Mouse (Mus musculus): Measurements from ENCODE around the gene 4932438H23Rik.

4932438H23Rik gene

DNA sequence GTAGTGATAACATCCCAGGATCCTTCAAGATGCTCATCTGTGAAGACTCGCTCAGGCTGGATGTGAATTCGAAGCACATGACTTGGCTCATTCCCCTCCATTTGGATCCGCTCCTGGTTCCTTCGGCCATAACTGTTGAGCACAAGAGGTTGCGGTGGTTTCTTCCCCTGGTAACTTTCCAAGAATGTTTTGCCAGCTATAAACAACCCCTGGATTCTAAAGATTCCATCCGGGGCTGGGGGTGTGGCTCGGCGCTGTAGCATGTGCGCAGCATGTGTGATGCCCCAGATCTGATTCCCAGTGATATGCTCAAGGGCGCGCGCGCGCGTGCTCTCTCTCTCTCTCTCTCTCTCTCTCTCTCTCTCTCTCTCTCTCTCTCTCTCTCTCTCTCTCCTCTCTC lies 35.0 kb upstream of the 4932438H23Rik start:
- 0 out of 2 replicates have a peak, but pooled peaks cover 2% of the 10 kb centered on the region for H3K27me3 ChIP-seq (ENCODE audit: insufficient read depth, low read length)
- peaks cover 3% of the 10 kb centered on the region; the same call in 1 of the 2 replicates for H3K4me1 ChIP-seq (replicated peaks; ENCODE audit: low read depth, low read length)
- H3K9me3 ChIP-seq (ENCODE audit: low read length): peaks cover 16% of the 10 kb centered on the region
- H3K36me3 ChIP-seq (ENCODE audit: insufficient read depth, low read length): no peaks in the 10 kb centered on the region
- no peak overlapping the region for H3K4me3 ChIP-seq (replicated peaks; ENCODE audit: low read length)
- TF ChIP-seq CTCF (conservative IDR thresholded peaks at IDR 0.05; ENCODE audit: low read length): no peak
- TF ChIP-seq NANOG (IDR thresholded peaks at IDR 0.05; ENCODE audit: borderline replicate concordance, low read length): no peak
- no peak for TF ChIP-seq POU5F1 (IDR thresholded peaks at IDR 0.05; ENCODE audit: borderline replicate concordance, low read length)

DNA sequence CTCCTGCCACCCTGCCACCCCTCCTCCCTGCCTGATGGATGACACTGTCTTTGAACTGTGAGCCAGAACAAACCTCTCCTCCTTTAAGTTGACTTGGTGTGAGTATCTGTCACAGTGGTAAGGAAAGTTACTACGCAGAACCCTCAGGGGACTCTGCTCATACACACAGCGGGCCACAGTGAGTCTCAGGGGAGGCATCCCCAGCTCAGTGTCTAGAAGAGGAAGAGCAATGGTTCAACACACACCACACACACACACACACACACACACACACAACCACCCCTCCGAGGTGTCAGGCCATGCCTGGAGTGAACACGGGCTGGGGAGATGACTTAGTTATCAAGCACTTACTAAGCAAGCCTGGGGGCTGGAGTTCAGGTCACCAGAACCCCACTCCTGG lies 33.5 kb upstream of the 4932438H23Rik start:
- TF ChIP-seq NANOG (IDR thresholded peaks at IDR 0.05; ENCODE audit: borderline replicate concordance, low read length): no peak
- Histone ChIP-seq H3K4me1 (replicated peaks; ENCODE audit: low read depth, low read length) (peaks cover 4% of the 10 kb centered on the region; the same call in 1 of the 2 replicates), H3K4me3 (replicated peaks; ENCODE audit: low read length) (no peak overlapping the region), H3K36me3 (ENCODE audit: insufficient read depth, low read length) (no peaks in the 10 kb centered on the region), H3K27me3 (ENCODE audit: insufficient read depth, low read length) (0 out of 2 replicates have a peak, but pooled peaks cover 2% of the 10 kb centered on the region), H3K9me3 (ENCODE audit: low read length) (peaks cover 5% of the 10 kb centered on the region; the same call in 1 of the 2 replicates)

DNA sequence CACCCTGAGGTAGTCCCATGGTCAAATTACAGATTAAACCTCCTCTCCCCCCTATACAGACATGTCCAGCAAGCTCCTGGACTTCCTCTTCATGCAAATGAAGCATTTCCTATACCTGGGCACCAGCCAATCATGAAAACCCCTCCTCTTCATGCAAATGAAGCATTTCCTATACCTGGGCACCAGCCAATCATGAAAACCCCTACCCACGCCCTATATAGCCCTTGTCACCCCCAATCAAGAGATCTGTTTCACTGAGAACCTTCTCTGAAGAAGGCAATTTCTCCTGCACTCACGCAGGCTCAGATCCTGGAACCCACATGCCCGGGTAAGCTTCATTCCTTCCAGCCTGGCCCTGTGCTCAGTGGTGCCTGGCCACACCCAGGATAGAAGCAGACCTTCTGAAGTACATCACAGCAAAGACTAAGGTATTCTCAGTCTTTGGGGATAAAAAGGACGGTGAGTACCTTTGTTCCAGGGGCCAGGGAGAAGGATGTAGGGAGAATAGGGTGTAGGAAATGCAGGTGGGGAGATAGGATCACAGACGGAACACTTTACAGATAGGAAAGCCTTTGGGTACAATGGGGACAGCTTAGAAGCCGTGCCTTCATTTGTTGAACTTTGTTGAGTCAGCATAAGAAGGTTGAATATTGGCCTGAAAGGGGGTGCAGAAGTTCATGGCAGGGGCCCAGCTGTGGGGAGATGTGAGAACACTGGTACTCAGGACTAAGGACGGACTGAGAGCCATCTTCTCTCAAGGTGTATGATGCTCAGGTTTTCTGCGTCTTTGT lies 32.0 kb upstream of the 4932438H23Rik start:
- H3K27me3 ChIP-seq (ENCODE audit: insufficient read depth, low read length): 0 out of 2 replicates have a peak, but pooled peaks cover 2% of the 10 kb centered on the region
- H3K36me3 ChIP-seq (ENCODE audit: insufficient read depth, low read length): no peaks in the 10 kb centered on the region
- no peak for TF ChIP-seq POU5F1 (IDR thresholded peaks at IDR 0.05; ENCODE audit: borderline replicate concordance, low read length)
- no peak for TF ChIP-seq CTCF (conservative IDR thresholded peaks at IDR 0.05; ENCODE audit: low read length)
- TF ChIP-seq NANOG (IDR thresholded peaks at IDR 0.05; ENCODE audit: borderline replicate concordance, low read length): no peak
- H3K4me1 ChIP-seq (replicated peaks; ENCODE audit: low read depth, low read length): peaks cover 4% of the 10 kb centered on the region; the same call in 1 of the 2 replicates
- H3K9me3 ChIP-seq (ENCODE audit: low read length): no peaks in the 10 kb centered on the region; the same call in 1 of the 2 replicates
- H3K4me3 ChIP-seq (replicated peaks; ENCODE audit: low read length): no peak overlapping the region

DNA sequence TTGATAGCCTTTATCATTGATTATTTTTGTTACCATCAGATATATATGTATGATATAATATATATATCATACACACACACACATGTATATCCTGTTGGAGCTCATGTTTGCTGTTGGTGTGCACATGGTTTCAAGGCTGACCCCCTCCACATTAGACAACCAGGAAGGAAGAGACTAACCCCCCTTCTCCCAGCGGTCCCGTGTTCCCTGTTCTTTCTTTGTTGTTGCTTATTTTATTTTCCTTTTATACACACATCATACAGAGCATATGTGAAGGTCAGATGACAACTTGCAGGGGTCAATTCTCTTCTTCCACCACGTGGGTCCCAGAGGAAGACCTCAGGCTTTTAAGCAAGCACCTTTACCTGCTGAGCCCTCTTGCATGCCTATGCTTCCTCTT lies 29.3 kb upstream of the 4932438H23Rik start:
- Histone ChIP-seq H3K4me1 (replicated peaks; ENCODE audit: low read depth, low read length) (peaks cover 9% of the 10 kb centered on the region; the same call in 1 of the 2 replicates), H3K36me3 (ENCODE audit: insufficient read depth, low read length) (no peaks in the 10 kb centered on the region), H3K9me3 (ENCODE audit: low read length) (no peaks in the 10 kb centered on the region), H3K27me3 (ENCODE audit: insufficient read depth, low read length) (0 out of 2 replicates have a peak, but pooled peaks cover 2% of the 10 kb centered on the region), H3K4me3 (replicated peaks; ENCODE audit: low read length) (no peak overlapping the region)
- TF ChIP-seq CTCF (conservative IDR thresholded peaks at IDR 0.05; ENCODE audit: low read length) (no peak), NANOG (IDR thresholded peaks at IDR 0.05; ENCODE audit: borderline replicate concordance, low read length) (no peak), POU5F1 (IDR thresholded peaks at IDR 0.05; ENCODE audit: borderline replicate concordance, low read length) (no peak)

DNA sequence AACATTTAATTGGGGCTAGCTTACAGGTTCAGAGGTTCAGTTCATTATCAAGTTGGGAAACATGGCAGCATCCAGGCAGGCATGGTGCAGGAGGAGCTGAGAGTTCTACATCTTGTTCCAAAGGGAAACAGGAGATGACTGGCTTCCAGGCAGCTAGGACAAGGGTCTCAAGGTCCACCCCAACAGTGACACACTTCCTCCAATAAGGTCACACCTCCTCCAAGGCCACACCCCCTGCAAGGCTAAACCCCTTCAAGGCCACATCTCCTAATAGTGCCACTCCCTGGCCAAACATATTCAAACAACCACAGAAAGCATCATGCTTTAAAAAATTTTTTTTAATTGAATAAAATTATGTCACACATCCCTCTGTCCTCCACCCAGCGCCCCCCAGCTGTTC lies 28.9 kb upstream of the 4932438H23Rik start:
- peaks cover 9% of the 10 kb centered on the region; the same call in 1 of the 2 replicates for H3K4me1 ChIP-seq (replicated peaks; ENCODE audit: low read depth, low read length)
- 0 out of 2 replicates have a peak, but pooled peaks cover 2% of the 10 kb centered on the region for H3K27me3 ChIP-seq (ENCODE audit: insufficient read depth, low read length)
- H3K9me3 ChIP-seq (ENCODE audit: low read length): 0 out of 2 replicates have a peak, but pooled peaks cover 1% of the 10 kb centered on the region
- no peaks in the 10 kb centered on the region for H3K36me3 ChIP-seq (ENCODE audit: insufficient read depth, low read length)
- no peak for TF ChIP-seq POU5F1 (IDR thresholded peaks at IDR 0.05; ENCODE audit: borderline replicate concordance, low read length)
- TF ChIP-seq CTCF (conservative IDR thresholded peaks at IDR 0.05; ENCODE audit: low read length): no peak
- TF ChIP-seq NANOG (IDR thresholded peaks at IDR 0.05; ENCODE audit: borderline replicate concordance, low read length): no peak
- H3K4me3 ChIP-seq (replicated peaks; ENCODE audit: low read length): no peak overlapping the region

DNA sequence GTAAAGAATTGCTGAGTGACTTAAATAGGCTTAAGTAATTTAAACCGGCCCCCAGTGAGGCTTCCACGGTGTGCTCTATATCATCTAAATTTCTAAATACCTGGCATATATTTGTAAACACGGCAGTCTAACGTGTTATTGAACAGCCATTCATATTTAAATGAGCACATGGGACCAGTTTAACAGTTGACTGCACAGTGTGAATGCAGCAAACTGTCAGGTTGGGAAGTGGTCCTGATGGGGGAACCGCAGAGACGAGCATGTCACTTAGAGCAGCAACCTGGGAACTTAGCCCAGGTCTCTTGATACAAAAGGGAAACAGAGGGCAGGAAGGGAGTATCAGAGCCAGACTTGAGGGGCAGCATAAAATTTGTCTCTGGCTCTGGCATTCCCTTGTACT lies 25.0 kb upstream of the 4932438H23Rik start:
- Histone ChIP-seq H3K36me3 (ENCODE audit: insufficient read depth, low read length) (no peaks in the 10 kb centered on the region), H3K4me3 (replicated peaks; ENCODE audit: low read length) (no peak overlapping the region), H3K27me3 (ENCODE audit: insufficient read depth, low read length) (0 out of 2 replicates have a peak, but pooled peaks cover 3% of the 10 kb centered on the region), H3K4me1 (replicated peaks; ENCODE audit: low read depth, low read length) (peaks cover 17% of the 10 kb centered on the region), H3K9me3 (ENCODE audit: low read length) (0 out of 2 replicates have a peak, but pooled peaks cover 5% of the 10 kb centered on the region)
- TF ChIP-seq CTCF (conservative IDR thresholded peaks at IDR 0.05; ENCODE audit: low read length): no peak
- no peak for TF ChIP-seq NANOG (IDR thresholded peaks at IDR 0.05; ENCODE audit: borderline replicate concordance, low read length)
- TF ChIP-seq POU5F1 (IDR thresholded peaks at IDR 0.05; ENCODE audit: borderline replicate concordance, low read length): no peak

DNA sequence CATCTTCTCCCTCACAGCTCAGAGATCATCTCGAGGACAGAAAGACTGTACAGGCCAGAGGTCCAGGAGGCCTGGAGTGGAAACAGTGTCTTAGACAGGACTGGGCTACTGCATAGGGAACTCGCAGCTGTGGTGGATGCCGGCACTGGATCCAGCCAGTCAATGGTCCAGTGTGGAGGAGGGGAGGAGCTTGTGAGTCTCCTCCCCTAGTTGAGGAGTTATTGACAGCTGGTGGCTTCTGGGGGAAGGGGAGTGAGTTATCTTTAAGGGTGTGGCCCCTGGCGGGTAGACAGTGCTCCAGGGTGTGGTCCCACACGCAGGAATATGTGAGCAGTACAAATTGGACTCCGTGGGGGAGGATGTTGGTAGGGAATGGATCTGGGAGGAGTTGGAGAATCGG lies 21.8 kb upstream of the 4932438H23Rik start:
- Histone ChIP-seq H3K4me1 (replicated peaks; ENCODE audit: low read depth, low read length) (peaks cover 17% of the 10 kb centered on the region), H3K4me3 (replicated peaks; ENCODE audit: low read length) (no peak overlapping the region), H3K9me3 (ENCODE audit: low read length) (0 out of 2 replicates have a peak, but pooled peaks cover 5% of the 10 kb centered on the region), H3K27me3 (ENCODE audit: insufficient read depth, low read length) (peaks cover 8% of the 10 kb centered on the region; the same call in 1 of the 2 replicates), H3K36me3 (ENCODE audit: insufficient read depth, low read length) (no peaks in the 10 kb centered on the region)
- no peak for TF ChIP-seq POU5F1 (IDR thresholded peaks at IDR 0.05; ENCODE audit: borderline replicate concordance, low read length)
- TF ChIP-seq CTCF (conservative IDR thresholded peaks at IDR 0.05; ENCODE audit: low read length): no peak
- no peak for TF ChIP-seq NANOG (IDR thresholded peaks at IDR 0.05; ENCODE audit: borderline replicate concordance, low read length)

DNA sequence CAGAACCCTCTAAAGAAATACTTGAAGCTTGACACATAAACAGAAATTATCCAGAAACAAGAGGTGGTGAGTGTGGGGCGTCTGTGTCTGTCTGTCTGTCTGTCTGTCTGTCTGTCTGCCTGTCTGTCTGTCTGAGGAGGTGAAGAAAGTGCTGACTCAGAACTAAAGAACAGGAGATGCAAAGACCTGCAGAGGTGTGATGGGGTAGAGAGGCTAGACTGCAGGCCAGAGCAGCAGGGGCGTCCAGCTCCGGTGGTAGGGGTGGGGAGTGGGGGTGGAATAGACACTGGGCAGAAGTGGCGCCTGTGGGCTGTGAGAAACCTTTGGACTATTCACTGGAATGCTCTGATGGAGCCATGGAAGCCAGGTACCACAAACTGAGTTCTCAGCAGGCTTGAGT lies 21.1 kb upstream of the 4932438H23Rik start:
- no peaks in the 10 kb centered on the region for H3K36me3 ChIP-seq (ENCODE audit: insufficient read depth, low read length)
- peaks cover 17% of the 10 kb centered on the region for H3K4me1 ChIP-seq (replicated peaks; ENCODE audit: low read depth, low read length)
- no peak overlapping the region for H3K4me3 ChIP-seq (replicated peaks; ENCODE audit: low read length)
- peaks cover 11% of the 10 kb centered on the region; the same call in 1 of the 2 replicates for H3K27me3 ChIP-seq (ENCODE audit: insufficient read depth, low read length)
- H3K9me3 ChIP-seq (ENCODE audit: low read length): 0 out of 2 replicates have a peak, but pooled peaks cover 5% of the 10 kb centered on the region
- TF ChIP-seq CTCF (conservative IDR thresholded peaks at IDR 0.05; ENCODE audit: low read length): no peak
- no peak for TF ChIP-seq NANOG (IDR thresholded peaks at IDR 0.05; ENCODE audit: borderline replicate concordance, low read length)
- TF ChIP-seq POU5F1 (IDR thresholded peaks at IDR 0.05; ENCODE audit: borderline replicate concordance, low read length): no peak

Measured in E14TG2a.4 (cell line).